Mouse (Mus musculus) heart, adult 2 months (tissue): ENCODE measurements around the gene Aif1. TPM values are rescaled to one million over a fixed set of nuclear protein-coding genes. Genes with fewer than 3 reads are reported as not detected.
A peak's percentile ranks its signal among the peaks of the same experiment; 100 is the strongest.

Source experiments
- DNase-seq, 2 experiments: peaks; one replicate each; pipeline ENCODE4 v3.0.0; 2021
- H3K27ac ChIP-seq: fragments of 200-600 bp; 2 replicates; pipeline ENCODE4 v1.8.1; 2022
- H3K27me3 ChIP-seq: fragments of 200-500 bp; 2 replicates; pipeline ENCODE4 v1.6.1; 2012; ENCODE audit warnings: mild to moderate bottlenecking, low read length, inconsistent platforms, mixed read lengths; ENCODE audit not compliant: control insufficient read depth, insufficient read depth
- H3K36me3 ChIP-seq: fragments of 200-500 bp; 2 replicates; pipeline ENCODE4 v1.6.1; 2012; ENCODE audit warnings: low read length, inconsistent platforms; ENCODE audit not compliant: control insufficient read depth, insufficient read depth
- H3K4me1 ChIP-seq: fragments of 200-500 bp; 2 replicates; pipeline ENCODE4 v1.6.1; 2011; ENCODE audit warnings: low read length; ENCODE audit not compliant: control insufficient read depth, insufficient read depth
- H3K4me3 ChIP-seq: fragments of 200-600 bp; 2 replicates; pipeline ENCODE4 v1.8.1; 2022
- H3K79me2 ChIP-seq: fragments of 200-500 bp; replicated peaks from 2 replicates; pipeline ENCODE4 v1.6.1; 2012; ENCODE audit warnings: mild to moderate bottlenecking, inconsistent platforms, low read length, moderate library complexity, mixed read lengths; ENCODE audit not compliant: control insufficient read depth, insufficient read depth
- H3K9ac ChIP-seq: fragments of 200-500 bp; 2 replicates; pipeline ENCODE4 v1.6.1; 2012; ENCODE audit warnings: low read depth, mild to moderate bottlenecking, control low read depth, inconsistent platforms, low read length, mixed read lengths
- CTCF ChIP-seq: fragments of 200-600 bp; IDR thresholded peaks from 2 replicates; pipeline ENCODE4 v1.8.1; 2022; ENCODE audit warnings: antibody characterized with exemption, mild to moderate bottlenecking, moderate library complexity
- EP300 ChIP-seq: fragments of 200-500 bp; IDR thresholded peaks from 2 replicates; pipeline ENCODE4 v1.6.1; 2011; ENCODE audit warnings: low read depth, low read length, control low read depth; ENCODE audit not compliant: insufficient read depth
- POLR2A ChIP-seq: fragments of 200-500 bp; IDR thresholded peaks from 2 replicates; pipeline ENCODE4 v1.6.1; 2011; ENCODE audit warnings: mild to moderate bottlenecking, low read depth, low read length, control low read depth; ENCODE audit not compliant: insufficient read depth
- WGBS: fragments of 180-500 bp; shearing (Covaris S2); methylation state at CpG from one replicate; pipeline ENCODE4 v1.1.7; 2018; 5-methylcytosine and 5-hydroxymethylcytosine counted together
- intact Hi-C: fragments of 180-260 bp; cut with DNase I; formaldehyde crosslinking; loops from one replicate; pipeline ENCODE4 v1.15.1; 2025
- polyA plus RNA-seq: library from polyadenylated mRNA; depleted of rRNA; stranded (reverse); fragments of >200 nt; gene quantifications from 2 replicates; pipeline ENCODE4 v1.2.3, GENCODE M21; 2012
- total RNA-seq, 2 experiments: library from RNA; stranded (reverse); gene quantifications; 2 replicates each; pipeline ENCODE4 v1.2.3; 2021

The Aif1 gene
- total and polyA plus RNA-seq, 3 experiments, result 1.5 to 3.9 (median 2.9) TPM

DNA sequence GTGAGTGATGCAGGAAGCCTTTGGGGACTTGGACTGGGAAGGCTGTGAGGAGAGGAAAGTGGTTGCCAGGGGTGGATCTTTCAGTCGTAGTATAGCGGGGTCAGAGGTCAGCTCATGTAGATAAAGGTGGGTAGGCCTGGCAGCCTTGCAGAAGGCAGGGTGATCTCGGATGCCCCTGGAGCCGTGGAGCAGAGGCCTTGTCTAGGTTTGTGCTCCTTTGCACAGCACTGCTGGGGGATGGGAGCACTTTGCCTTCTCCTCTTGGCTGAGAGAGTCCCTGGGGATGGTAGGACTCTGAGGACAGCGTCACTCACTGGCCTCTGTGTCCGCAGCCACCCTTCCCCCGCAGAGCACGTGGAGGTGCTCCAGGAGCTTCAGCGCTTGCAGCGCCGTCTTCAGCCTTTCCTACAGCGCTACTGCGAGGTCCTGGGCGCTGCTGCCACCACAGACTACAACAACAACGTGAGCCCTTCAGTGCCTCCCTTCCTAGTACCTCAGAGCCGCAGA is 35.3 kb downstream of the Aif1 start:
- TF ChIP-seq EP300 (no peak), CTCF (no peak), POLR2A (no peak)
- Histone ChIP-seq H3K4me1 (peaks cover 3% of the 10 kb centered on the region), H3K4me3 (no peak overlapping the region), H3K27me3 (no peaks in the 10 kb centered on the region), H3K36me3 (no peaks in the 10 kb centered on the region; the same call in 1 of the 2 replicates), H3K9ac (no peak overlapping the region), H3K79me2 (peaks cover 6% of the 10 kb centered on the region), H3K27ac (no peak overlapping the region)
- intact Hi-C loops, result no loop called here
- 65% methylated on average over 16 of the region's 16 CpGs for WGBS
- DNase-seq, result no peak

GRCm38 (mm10) chr17:35139269-35139668 is 36.6 kb downstream of the Aif1 start:
- intact Hi-C loops, result no loop called here
- no peak for TF ChIP-seq POLR2A
- no peak for TF ChIP-seq CTCF
- TF ChIP-seq EP300, result no peak
- no peak overlapping the region for H3K4me3 ChIP-seq
- H3K36me3 ChIP-seq, result no peaks in the 10 kb centered on the region; the same call in 1 of the 2 replicates
- H3K4me1 ChIP-seq, result peaks cover 3% of the 10 kb centered on the region
- 85% methylated on average over 3 of the region's 3 CpGs for WGBS
- no peaks in the 10 kb centered on the region for H3K27me3 ChIP-seq
- H3K9ac ChIP-seq, result no peak overlapping the region
- H3K79me2 ChIP-seq, result peaks cover 6% of the 10 kb centered on the region
- no peak for DNase-seq
- H3K27ac ChIP-seq, result no peak overlapping the region

DNA sequence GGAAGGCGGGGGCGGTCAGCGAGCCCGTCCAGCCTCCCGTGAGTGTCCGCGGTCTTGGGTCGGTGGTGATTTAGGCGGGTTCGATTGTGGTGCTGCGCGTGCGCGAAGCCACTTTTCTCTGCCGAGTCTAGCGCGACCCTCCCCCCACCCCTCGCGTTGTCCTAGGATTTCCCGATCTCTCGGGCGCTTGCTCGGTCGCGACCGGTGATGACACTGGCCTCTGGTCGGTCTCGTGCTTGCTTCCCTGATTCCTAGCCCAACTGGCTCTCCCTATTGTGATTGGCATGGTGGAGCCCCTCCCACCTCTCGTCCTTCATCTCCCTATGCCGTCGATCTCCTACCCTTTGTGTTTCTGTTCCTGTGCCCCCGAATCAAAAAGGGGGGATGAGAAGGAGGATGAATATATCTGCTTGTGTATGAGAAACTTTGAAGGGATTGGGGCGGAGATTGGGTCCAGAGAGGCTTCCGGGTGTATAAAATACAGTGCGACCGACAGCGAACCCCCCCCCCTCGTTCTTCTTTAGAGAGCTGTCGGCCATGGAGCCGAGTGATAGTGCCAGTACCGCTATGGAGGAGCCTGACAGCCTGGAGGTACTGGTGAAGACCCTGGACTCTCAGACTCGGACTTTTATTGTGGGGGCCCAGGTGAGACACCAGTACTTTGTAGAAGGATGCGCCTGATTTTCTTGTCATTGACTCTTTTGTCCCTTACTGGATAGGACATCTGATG is 40.1 kb downstream of the Aif1 start:
- Histone ChIP-seq H3K4me1 (peaks cover 3% of the 10 kb centered on the region), H3K36me3 (no peaks in the 10 kb centered on the region), H3K79me2 (peaks cover 6% of the 10 kb centered on the region), H3K9ac (peak overlapping the region; percentile 89), H3K4me3 (peak overlapping the region; percentile 75), H3K27ac (peak overlapping the region; percentile 95), H3K27me3 (no peaks in the 10 kb centered on the region)
- TF ChIP-seq CTCF (no peak), POLR2A (no peak), EP300 (no peak)
- WGBS, result under 1% methylated on average over 43 of the region's 43 CpGs
- DNase-seq, result no peak
- intact Hi-C loops, result loop anchor here (2.0 kb wide), 2 partner anchors 15 to 27 kb away; partner anchors contain the start of gene Gpank1

- peak; percentile 96 for DNase-seq
- Histone ChIP-seq H3K27me3 (no peaks in the 10 kb centered on the region), H3K4me1 (peaks cover 3% of the 10 kb centered on the region), H3K4me3 (peak within 1 kb of the TSS; percentile 75), H3K27ac (peak within 1 kb of the TSS; percentile 95), H3K36me3 (no peaks in the 10 kb centered on the region), H3K79me2 (peaks cover 4% of the 10 kb centered on the region), H3K9ac (peak within 1 kb of the TSS; percentile 89)
- WGBS, result under 1% methylated on average over 66 of the region's 66 CpGs
- TF ChIP-seq EP300 (peak; percentile 66), CTCF (peak; percentile 12; the same call in 1 of the 2 replicates), POLR2A (peak; percentile 65)
- intact Hi-C loops, result loop anchor here (2.0 kb wide), 1 partner anchor 14 kb away; the partner anchor contains the start of gene Gpank1
Measured at GRCm38 (mm10) chr17:35134801-35135590, 40.9 kb downstream of the Aif1 start, which contains the start of gene Bag6. Bag6 (plus strand) TSS chr17:35135178.

DNA sequence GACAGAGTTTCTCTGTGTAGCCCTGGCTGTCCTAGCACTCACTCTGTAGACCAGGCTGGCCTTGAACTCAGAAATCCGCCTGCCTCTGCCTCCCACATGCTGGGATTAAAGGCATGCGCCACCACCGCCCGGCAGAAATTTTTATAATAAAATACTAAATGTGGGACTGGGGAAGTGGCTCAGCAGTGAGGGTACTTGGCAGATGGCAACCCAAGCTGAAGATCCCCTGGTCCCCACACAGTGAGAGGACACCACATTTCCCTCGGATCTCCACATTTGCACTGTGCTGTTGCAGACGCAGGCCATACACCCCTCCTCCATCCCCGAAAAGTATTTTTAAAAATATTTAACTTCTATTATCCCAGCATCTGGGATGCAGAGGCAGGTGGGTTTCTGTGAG is 42.4 kb downstream of the Aif1 start:
- no peak for TF ChIP-seq POLR2A
- no peak for TF ChIP-seq EP300
- no peak for TF ChIP-seq CTCF
- no peaks in the 10 kb centered on the region for H3K27me3 ChIP-seq
- intact Hi-C loops, result no loop called here
- WGBS, result 91% methylated on average over 7 of the region's 7 CpGs
- peaks cover 3% of the 10 kb centered on the region for H3K79me2 ChIP-seq
- H3K27ac ChIP-seq, result no peak overlapping the region
- H3K4me3 ChIP-seq, result no peak overlapping the region
- no peak for DNase-seq
- no peak overlapping the region for H3K9ac ChIP-seq
- no peaks in the 10 kb centered on the region for H3K36me3 ChIP-seq
- H3K4me1 ChIP-seq, result peaks cover 3% of the 10 kb centered on the region
